Mouse (Mus musculus) kidney, postnatal 0 days (tissue): ENCODE results near the gene Serpind1. TPM values are rescaled to one million over a fixed set of nuclear protein-coding genes. Genes with fewer than 3 reads are reported as not detected.

Source experiments
- ATAC-seq: fragments of 200-750 bp; cut with Nextera tagmentation; replicated peaks from 2 replicates; pipeline ENCODE4 v1.8.0; 2017; ENCODE audit warnings: low read depth, moderate number of reproducible peaks, moderate TSS enrichment, moderate library complexity; ENCODE audit not compliant: low FRiP score
- DNase-seq: peaks from one replicate; pipeline ENCODE4 v3.0.0-alpha.2; 2016; ENCODE audit warnings: low spot score
- H3K27ac ChIP-seq: fragments of 300-500 bp; sonication (generic); 2 replicates; pipeline ENCODE4 v1.5.1; 2014; ENCODE audit warnings: mild to moderate bottlenecking
- H3K27me3 ChIP-seq: fragments of 300-500 bp; sonication (generic); 2 replicates; pipeline ENCODE4 v1.6.1; 2014; ENCODE audit warnings: low read length, mixed read lengths; ENCODE audit not compliant: insufficient read depth
- H3K36me3 ChIP-seq: fragments of 300-500 bp; sonication (generic); 2 replicates; pipeline ENCODE4 v1.6.1; 2014; ENCODE audit warnings: low read length, mixed read lengths; ENCODE audit not compliant: insufficient read depth
- H3K4me1 ChIP-seq: fragments of 300-500 bp; sonication (generic); replicated peaks from 2 replicates; pipeline ENCODE4 v1.6.1; 2014; ENCODE audit warnings: antibody characterized with exemption, low read length, mixed read lengths; ENCODE audit not compliant: insufficient read depth
- H3K4me2 ChIP-seq: fragments of 300-500 bp; sonication (generic); 2 replicates; pipeline ENCODE4 v1.6.1; 2014; ENCODE audit warnings: mild to moderate bottlenecking, low read length, moderate library complexity, mixed read lengths
- H3K4me3 ChIP-seq: fragments of 300-500 bp; sonication (generic); replicated peaks from 2 replicates; pipeline ENCODE4 v1.5.1; 2014; ENCODE audit warnings: low read depth, low read length
- H3K9ac ChIP-seq: fragments of 300-500 bp; sonication (generic); 2 replicates; pipeline ENCODE4 v1.6.1; 2014; ENCODE audit warnings: low read depth, low read length
- H3K9me3 ChIP-seq: fragments of 300-500 bp; sonication (generic); replicated peaks from 2 replicates; pipeline ENCODE4 v1.6.1; 2016; ENCODE audit warnings: low read length, inconsistent platforms, mixed read lengths
- CTCF ChIP-seq: IDR thresholded peaks from 2 replicates; pipeline ENCODE4 v1.5.1; 2016; ENCODE audit warnings: antibody characterized with exemption, low read depth, mild to moderate bottlenecking, moderate library complexity
- WGBS: fragments of 180-500 bp; shearing (Covaris S2); extraction: QIAGEN DNeasy Blood & Tissue Kit; methylation state at CpG from one replicate; pipeline ENCODE4 v1.1.7; 2014; 5-methylcytosine and 5-hydroxymethylcytosine counted together
- polyA plus RNA-seq: library from polyadenylated mRNA; unstranded; fragments of >200 nt; fragmentation: Nextera tagmentation; extraction: Ambion mirVana; gene quantifications from 2 replicates; pipeline ENCODE4 v1.2.1, GENCODE M21; 2015

Gene Serpind1
- polyA plus RNA-seq, 1 experiment from 2014 or later: 0.21 TPM

DNA sequence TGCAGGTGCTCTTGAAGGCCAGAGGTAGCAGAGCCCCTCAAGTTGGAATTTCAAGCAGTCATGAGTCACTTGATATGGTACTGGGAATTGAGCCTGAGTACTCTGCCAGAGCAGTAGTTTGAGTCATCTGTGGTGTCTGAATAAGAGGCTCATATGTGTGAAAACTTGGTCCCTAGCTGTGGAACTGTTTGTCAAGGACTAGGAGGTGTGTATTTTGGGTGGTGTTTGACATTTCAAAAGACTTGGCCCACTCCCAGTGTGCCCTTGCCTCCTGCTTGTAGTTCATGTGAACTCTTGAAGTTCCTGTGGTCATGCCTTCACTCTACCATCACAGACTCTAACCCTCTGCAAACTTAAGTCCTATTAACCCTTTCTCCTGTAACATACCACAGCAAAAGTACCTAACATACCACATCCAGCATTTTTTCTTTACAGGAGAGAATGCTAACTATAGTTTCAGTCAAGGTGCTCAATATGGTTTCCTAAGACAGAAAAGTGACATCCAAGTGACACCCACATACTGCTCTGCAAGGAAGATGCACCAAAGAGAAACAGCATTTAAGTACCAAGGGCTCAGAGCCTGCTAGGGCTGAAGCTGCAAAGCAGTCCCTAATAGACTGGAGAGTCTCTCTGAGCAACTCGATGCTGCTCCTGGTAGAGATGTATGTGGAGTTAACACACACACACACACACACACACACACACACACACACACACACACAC is 1.2 kb upstream of the Serpind1 start:
- ATAC-seq (no peak), DNase-seq (no peak)
- WGBS: 76% methylated on average over 1 of the region's 1 CpGs
- H3K36me3 ChIP-seq: no peaks in the 10 kb centered on the region; the same call in 1 of the 2 replicates
- no peaks in the 10 kb centered on the region for H3K4me1 ChIP-seq
- H3K4me3 ChIP-seq: no peak overlapping the region
- no peak overlapping the region for H3K9ac ChIP-seq
- H3K27ac ChIP-seq: no peak overlapping the region
- no peaks in the 10 kb centered on the region for H3K27me3 ChIP-seq
- no peaks in the 10 kb centered on the region for H3K9me3 ChIP-seq
- H3K4me2 ChIP-seq: no peak overlapping the region
- no peak for TF ChIP-seq CTCF

DNA sequence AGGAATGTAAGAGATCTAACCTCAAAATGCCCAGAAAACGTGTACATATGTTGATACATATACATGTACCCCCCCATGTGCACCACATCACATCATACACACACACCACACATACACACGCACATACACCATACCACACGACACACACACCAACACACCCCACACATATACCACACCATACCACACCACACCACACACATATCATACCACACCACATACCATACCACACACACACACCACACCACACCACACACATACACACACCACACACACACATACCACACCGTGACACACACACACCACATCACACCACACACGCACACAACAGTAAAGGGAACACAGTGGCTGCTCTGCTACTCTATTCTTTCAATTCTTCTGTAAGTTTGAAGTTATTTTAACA is 684 bp downstream of the Serpind1 start:
- Histone ChIP-seq H3K27me3 (no peaks in the 10 kb centered on the region), H3K4me1 (no peaks in the 10 kb centered on the region), H3K27ac (no peak overlapping the region), H3K9me3 (no peaks in the 10 kb centered on the region), H3K36me3 (0 out of 2 replicates have a peak, but pooled peaks cover 7% of the 10 kb centered on the region), H3K4me2 (no peak overlapping the region), H3K4me3 (no peak overlapping the region), H3K9ac (no peak overlapping the region)
- ATAC-seq: no peak
- 88% methylated on average over 5 of the region's 5 CpGs for WGBS
- no peak for TF ChIP-seq CTCF
- DNase-seq: no peak

DNA sequence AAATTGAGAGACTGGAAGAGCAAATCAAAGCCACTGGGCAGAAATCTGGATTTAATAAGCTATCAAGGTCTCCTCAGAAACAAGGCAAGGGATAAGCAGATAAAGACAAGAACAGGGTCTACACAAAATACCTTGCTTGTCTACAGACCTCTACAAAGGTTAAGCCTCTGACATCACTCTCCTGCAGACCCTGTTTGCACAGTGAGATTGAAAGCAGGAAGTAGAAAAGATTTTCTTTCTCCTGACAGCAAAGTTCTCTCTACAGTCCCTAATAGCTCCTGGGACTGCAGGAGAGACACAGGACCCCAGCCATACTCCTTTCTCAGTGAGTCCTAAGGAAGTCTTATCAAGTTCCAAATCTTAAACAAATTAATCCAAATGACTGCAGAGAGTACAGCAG is 3.4 kb downstream of the Serpind1 start:
- Histone ChIP-seq H3K4me1 (no peaks in the 10 kb centered on the region), H3K27ac (no peak overlapping the region), H3K36me3 (0 out of 2 replicates have a peak, but pooled peaks cover 7% of the 10 kb centered on the region), H3K4me2 (no peak overlapping the region), H3K4me3 (no peak overlapping the region), H3K27me3 (no peaks in the 10 kb centered on the region), H3K9ac (no peak overlapping the region), H3K9me3 (no peaks in the 10 kb centered on the region)
- no peak for TF ChIP-seq CTCF
- DNase-seq (no peak), ATAC-seq (no peak)

DNA sequence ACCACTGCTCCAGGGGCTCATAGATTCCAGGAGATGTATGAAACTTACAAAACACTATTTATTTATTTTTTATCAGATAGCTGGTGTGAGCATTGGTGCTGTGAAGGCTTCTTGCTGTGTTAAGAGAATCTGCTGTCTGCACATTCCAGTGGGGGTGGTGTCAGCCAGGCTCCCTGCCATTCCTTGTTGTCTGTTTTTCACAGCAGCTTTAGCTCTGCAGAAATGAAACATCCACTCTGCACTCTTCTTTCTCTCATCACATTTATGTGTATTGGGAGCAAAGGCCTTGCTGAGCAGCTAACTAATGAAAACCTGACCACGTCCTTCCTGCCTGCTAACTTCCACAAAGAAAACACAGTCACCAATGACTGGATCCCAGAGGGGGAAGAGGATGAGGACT is 4.9 kb downstream of the Serpind1 start:
- H3K36me3 ChIP-seq: 0 out of 2 replicates have a peak, but pooled peaks cover 7% of the 10 kb centered on the region
- no peak overlapping the region for H3K27ac ChIP-seq
- H3K27me3 ChIP-seq: no peaks in the 10 kb centered on the region
- H3K9ac ChIP-seq: no peak overlapping the region
- no peak overlapping the region for H3K4me3 ChIP-seq
- no peak for ATAC-seq
- 57% methylated on average over 1 of the region's 1 CpGs for WGBS
- no peaks in the 10 kb centered on the region for H3K9me3 ChIP-seq
- no peaks in the 10 kb centered on the region for H3K4me1 ChIP-seq
- DNase-seq: no peak
- H3K4me2 ChIP-seq: no peak overlapping the region
- TF ChIP-seq CTCF: no peak

DNA sequence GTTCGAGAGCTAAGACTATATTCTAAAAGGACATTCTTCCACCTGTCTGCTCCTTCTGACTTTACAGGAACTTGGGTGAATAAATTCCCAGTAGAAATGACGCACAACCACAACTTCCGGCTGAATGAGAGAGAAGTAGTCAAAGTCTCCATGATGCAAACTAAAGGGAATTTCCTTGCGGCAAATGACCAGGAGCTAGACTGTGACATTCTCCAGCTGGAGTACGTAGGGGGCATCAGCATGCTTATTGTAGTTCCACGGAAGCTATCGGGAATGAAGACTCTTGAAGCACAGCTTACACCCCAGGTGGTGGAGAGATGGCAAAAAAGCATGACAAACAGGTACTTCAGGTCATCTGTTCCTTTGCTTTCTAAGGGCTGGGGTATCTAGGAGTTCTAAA is 8.5 kb downstream of the Serpind1 start:
- no peaks in the 10 kb centered on the region for H3K27me3 ChIP-seq
- no peaks in the 10 kb centered on the region for H3K9me3 ChIP-seq
- 83% methylated on average over 7 of the region's 7 CpGs for WGBS
- ATAC-seq (no peak), DNase-seq (no peak)
- no peak overlapping the region for H3K4me2 ChIP-seq
- no peaks in the 10 kb centered on the region for H3K4me1 ChIP-seq
- H3K9ac ChIP-seq: no peak overlapping the region
- H3K27ac ChIP-seq: no peak overlapping the region
- no peak for TF ChIP-seq CTCF
- no peak overlapping the region for H3K4me3 ChIP-seq
- peaks cover 11% of the 10 kb centered on the region; the same call in 1 of the 2 replicates for H3K36me3 ChIP-seq

DNA sequence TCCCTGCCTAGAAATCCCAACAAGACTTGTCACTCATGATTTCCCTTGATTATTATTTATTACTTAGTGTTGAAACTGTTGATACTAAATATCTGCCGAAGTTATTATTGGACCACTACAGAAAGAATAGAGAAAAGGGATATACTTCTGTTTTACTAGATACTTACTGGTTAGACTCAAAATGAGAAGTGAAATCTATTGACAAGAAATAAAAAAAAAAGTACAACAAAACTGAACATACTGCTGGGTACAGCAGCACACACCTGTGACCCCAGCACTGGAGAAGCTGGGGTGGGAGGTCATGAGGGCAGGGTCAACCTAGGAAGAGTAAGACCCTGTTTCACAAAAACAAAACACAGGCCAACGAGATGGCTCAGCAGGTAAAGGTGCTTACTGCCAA is 9.5 kb downstream of the Serpind1 start:
- TF ChIP-seq CTCF: no peak
- DNase-seq (no peak), ATAC-seq (no peak)
- Histone ChIP-seq H3K9ac (no peak overlapping the region), H3K4me3 (no peak overlapping the region), H3K27me3 (no peaks in the 10 kb centered on the region), H3K4me1 (no peaks in the 10 kb centered on the region), H3K4me2 (no peak overlapping the region), H3K27ac (no peak overlapping the region), H3K9me3 (no peaks in the 10 kb centered on the region), H3K36me3 (peaks cover 11% of the 10 kb centered on the region; the same call in 1 of the 2 replicates)
- 78% methylated on average over 2 of the region's 2 CpGs for WGBS
